Mouse (Mus musculus) CD4-positive, CD25-positive, alpha-beta regulatory T cell, adult 4 months (primary cell): ENCODE results near the gene Atox1. TPM values are rescaled to one million over a fixed set of nuclear protein-coding genes. Genes with fewer than 3 reads are reported as not detected.

ENCODE experiments used
- ATAC-seq: one replicate; pipeline ENCODE4 v1.8.0; 2017
- polyA plus RNA-seq, 2 experiments: library from polyadenylated mRNA; unstranded; fragments of 100-300 nt; shearing (Covaris generic); gene quantifications; one replicate each; pipeline ENCODE4 v1.2.1; 2017

The Atox1 gene
- polyA plus RNA-seq, 2 experiments from 2014 or later = 157 to 199 TPM

GRCm38 (mm10) chr11:55412680-55413415, 48.2 kb downstream of the Atox1 start:
- no peak for ATAC-seq

- ATAC-seq = no peak
Observed at GRCm38 (mm10) chr11:55412034-55412433, 49.0 kb downstream of the Atox1 start.

- ATAC-seq = no peak
Observed at GRCm38 (mm10) chr11:55410502-55410901, 50.5 kb downstream of the Atox1 start.

GRCm38 (mm10) chr11:55410005-55410404, 51.0 kb downstream of the Atox1 start:
- no peak for ATAC-seq

- no peak for ATAC-seq
Observed at GRCm38 (mm10) chr11:55407133-55407532, 53.9 kb downstream of the Atox1 start.

- no peak for ATAC-seq
Observed at GRCm38 (mm10) chr11:55405601-55406469, 55.2 kb downstream of the Atox1 start.

GRCm38 (mm10) chr11:55404659-55405457, 56.2 kb downstream of the Atox1 start:
- ATAC-seq = no peak

GRCm38 (mm10) chr11:55400863-55401262, 60.2 kb downstream of the Atox1 start:
- no peak for ATAC-seq

- no peak for ATAC-seq
Observed at GRCm38 (mm10) chr11:55398371-55398770, 62.7 kb downstream of the Atox1 start.

GRCm38 (mm10) chr11:55397441-55397840, 63.6 kb downstream of the Atox1 start:
- no peak for ATAC-seq

GRCm38 (mm10) chr11:55397036-55397435, 64.0 kb downstream of the Atox1 start:
- no peak for ATAC-seq

Other genes starting within 250 kb of the Atox1 start
- gene Fat2, start 124.7 kb downstream of the Atox1 start, polyA plus RNA-seq = not detected
- under 1 TPM in 1 of 2 experiments, not detected in 1; 0.28 TPM for gene Sparc, start 38.1 kb downstream of the Atox1 start, polyA plus RNA-seq
- 10 to 100 TPM; 61.1 to 74.7 TPM for gene G3bp1, start 8.4 kb upstream of the Atox1 start, polyA plus RNA-seq
- not detected for gene Glra1, start 147.0 kb upstream of the Atox1 start, polyA plus RNA-seq